Mouse (Mus musculus) midbrain, postnatal 0 days (tissue): ENCODE measurements at regions not wholly inside any gene's neighbourhood (a gene's known extent, or its start where the extent isn't known, plus 50 kb on each side); places are given as distances from the start of the nearest gene placed in this dataset.

Source experiments
- ATAC-seq: fragments of 200-750 bp; cut with Nextera tagmentation; 2 replicates; pipeline ENCODE4 v1.8.0; 2017; ENCODE audit warnings: moderate number of reproducible peaks, mild to moderate bottlenecking, moderate TSS enrichment, moderate library complexity; ENCODE audit not compliant: low FRiP score
- DNase-seq: peaks from one replicate; pipeline ENCODE4 v3.0.0-alpha.2; 2015; ENCODE audit warnings: low spot score
- H3K27ac ChIP-seq: fragments of 300-500 bp; sonication (generic); 2 replicates; pipeline ENCODE4 v1.5.1; 2014; ENCODE audit warnings: low read depth, mild to moderate bottlenecking, low read length, mixed read lengths
- H3K27me3 ChIP-seq: fragments of 300-500 bp; sonication (generic); 2 replicates; pipeline ENCODE4 v1.6.1; 2014; ENCODE audit warnings: low read length, control low read depth, mixed read lengths; ENCODE audit not compliant: insufficient read depth
- H3K36me3 ChIP-seq: fragments of 300-500 bp; sonication (generic); 2 replicates; pipeline ENCODE4 v1.6.1; 2014; ENCODE audit warnings: low read length, control low read depth, mixed read lengths; ENCODE audit not compliant: insufficient read depth
- H3K4me1 ChIP-seq: fragments of 300-500 bp; sonication (generic); 2 replicates; pipeline ENCODE4 v1.6.1; 2014; ENCODE audit warnings: mild to moderate bottlenecking, control low read depth, antibody characterized with exemption, low read length, mixed read lengths; ENCODE audit not compliant: insufficient read depth
- H3K4me2 ChIP-seq: fragments of 300-500 bp; sonication (generic); 2 replicates; pipeline ENCODE4 v1.6.1; 2014; ENCODE audit warnings: low read depth, mild to moderate bottlenecking, low read length, mixed read lengths; ENCODE audit not compliant: poor library complexity, severe bottlenecking
- H3K4me3 ChIP-seq: fragments of 300-500 bp; sonication (generic); 2 replicates; pipeline ENCODE4 v1.5.1; 2014; ENCODE audit warnings: low read depth, mild to moderate bottlenecking, low read length, moderate library complexity
- H3K9ac ChIP-seq: fragments of 300-500 bp; sonication (generic); replicated peaks from 2 replicates; pipeline ENCODE4 v1.6.1; 2014; ENCODE audit warnings: mild to moderate bottlenecking, low read length, moderate library complexity, mixed read lengths; ENCODE audit not compliant: poor library complexity, severe bottlenecking
- H3K9me3 ChIP-seq: fragments of 300-500 bp; sonication (generic); 2 replicates; pipeline ENCODE4 v1.6.1; 2016; ENCODE audit warnings: low read length, control low read depth
- CTCF ChIP-seq: IDR thresholded peaks from 2 replicates; pipeline ENCODE4 v1.5.1; 2016; ENCODE audit warnings: antibody characterized with exemption, mild to moderate bottlenecking
- WGBS: fragments of 180-500 bp; shearing (Covaris S2); extraction: QIAGEN DNeasy Blood & Tissue Kit; methylation state at CpG from one replicate; pipeline ENCODE4 v1.1.7; 2014; 5-methylcytosine and 5-hydroxymethylcytosine counted together

GRCm38 (mm10) chr5:29033462-29033997, 162.3 kb upstream of the Rnf32 start:
- no peak for DNase-seq
- WGBS: 79% methylated on average over 4 of the region's 4 CpGs

GRCm38 (mm10) chr5:29030525-29030924, 165.3 kb upstream of the Rnf32 start:
- TF ChIP-seq CTCF: no peak
- H3K36me3 ChIP-seq: no peaks in the 10 kb centered on the region
- H3K4me1 ChIP-seq: no peaks in the 10 kb centered on the region
- ATAC-seq (no peak), DNase-seq (no peak)
- no peaks in the 10 kb centered on the region for H3K27me3 ChIP-seq
- no peak overlapping the region for H3K9ac ChIP-seq
- 49% methylated on average over 5 of the region's 5 CpGs for WGBS
- H3K4me2 ChIP-seq: no peak overlapping the region
- H3K9me3 ChIP-seq: no peaks in the 10 kb centered on the region
- H3K27ac ChIP-seq: no peak overlapping the region
- no peak overlapping the region for H3K4me3 ChIP-seq

More at GRCm38 (mm10) chr5:29033462-29033997, 162.3 kb upstream of the Rnf32 start:
- no peaks in the 10 kb centered on the region for H3K36me3 ChIP-seq
- no peak overlapping the region for H3K9ac ChIP-seq
- H3K9me3 ChIP-seq: no peaks in the 10 kb centered on the region
- H3K27ac ChIP-seq: no peak overlapping the region
- TF ChIP-seq CTCF: no peak
- H3K4me2 ChIP-seq: no peak overlapping the region
- H3K27me3 ChIP-seq: no peaks in the 10 kb centered on the region
- H3K4me3 ChIP-seq: no peak overlapping the region
- ATAC-seq: no peak
- H3K4me1 ChIP-seq: no peaks in the 10 kb centered on the region

GRCm38 (mm10) chr5:29029957-29030356, 165.8 kb upstream of the Rnf32 start:
- WGBS: 72% methylated on average over 5 of the region's 5 CpGs
- no peak for TF ChIP-seq CTCF
- Histone ChIP-seq H3K4me1 (no peaks in the 10 kb centered on the region), H3K27me3 (no peaks in the 10 kb centered on the region), H3K9me3 (no peaks in the 10 kb centered on the region), H3K4me2 (no peak overlapping the region), H3K27ac (no peak overlapping the region), H3K36me3 (no peaks in the 10 kb centered on the region), H3K9ac (no peak overlapping the region), H3K4me3 (no peak overlapping the region)
- no peak for ATAC-seq
- DNase-seq: no peak

- H3K4me1 ChIP-seq: no peaks in the 10 kb centered on the region
- H3K27ac ChIP-seq: no peak overlapping the region
- H3K4me3 ChIP-seq: no peak overlapping the region
- H3K9me3 ChIP-seq: no peaks in the 10 kb centered on the region
- ATAC-seq (no peak), DNase-seq (no peak)
- no peak overlapping the region for H3K4me2 ChIP-seq
- no peak overlapping the region for H3K9ac ChIP-seq
- no peak for TF ChIP-seq CTCF
- no peaks in the 10 kb centered on the region for H3K36me3 ChIP-seq
- no peaks in the 10 kb centered on the region for H3K27me3 ChIP-seq
These were observed 170.7 kb upstream of the Rnf32 start for GRCm38 (mm10) chr5:29025045-29025444.

GRCm38 (mm10) chr5:28992796-28993195, 203.0 kb upstream of the Rnf32 start:
- H3K4me2 ChIP-seq: no peak overlapping the region
- no peak overlapping the region for H3K9ac ChIP-seq

GRCm38 (mm10) chr5:28979932-28980331, 215.9 kb upstream of the Rnf32 start:
- ATAC-seq: no peak
- H3K27ac ChIP-seq: no peak overlapping the region
- H3K9me3 ChIP-seq: no peaks in the 10 kb centered on the region
- TF ChIP-seq CTCF: no peak
- H3K4me2 ChIP-seq: no peak overlapping the region
- H3K27me3 ChIP-seq: no peaks in the 10 kb centered on the region
- no peak overlapping the region for H3K4me3 ChIP-seq
- no peaks in the 10 kb centered on the region for H3K36me3 ChIP-seq
- WGBS: 60% methylated on average over 1 of the region's 1 CpGs
- no peak overlapping the region for H3K9ac ChIP-seq
- no peak for DNase-seq
- no peaks in the 10 kb centered on the region for H3K4me1 ChIP-seq

More at GRCm38 (mm10) chr5:28992796-28993195, 203.0 kb upstream of the Rnf32 start:
- H3K4me1 ChIP-seq: no peaks in the 10 kb centered on the region
- WGBS: 87% methylated on average over 2 of the region's 2 CpGs
- DNase-seq (peak; percentile 39), ATAC-seq (no peak)
- no peaks in the 10 kb centered on the region for H3K9me3 ChIP-seq
- no peak for TF ChIP-seq CTCF
- H3K27me3 ChIP-seq: no peaks in the 10 kb centered on the region
- no peak overlapping the region for H3K4me3 ChIP-seq
- H3K27ac ChIP-seq: no peak overlapping the region
- no peaks in the 10 kb centered on the region for H3K36me3 ChIP-seq
